Mouse (Mus musculus) heart, adult 2 months (tissue): ENCODE data around the gene Slc28a3.

ENCODE experiments used
- CTCF ChIP-seq: fragments of 200-600 bp; IDR thresholded peaks from 2 replicates; pipeline ENCODE4 v1.8.1; 2022; ENCODE audit warnings: antibody characterized with exemption, mild to moderate bottlenecking, moderate library complexity
- EP300 ChIP-seq: fragments of 200-500 bp; IDR thresholded peaks from 2 replicates; pipeline ENCODE4 v1.6.1; 2011; ENCODE audit warnings: low read depth, low read length, control low read depth; ENCODE audit not compliant: insufficient read depth
- POLR2A ChIP-seq: fragments of 200-500 bp; IDR thresholded peaks from 2 replicates; pipeline ENCODE4 v1.6.1; 2011; ENCODE audit warnings: mild to moderate bottlenecking, low read depth, low read length, control low read depth; ENCODE audit not compliant: insufficient read depth

DNA sequence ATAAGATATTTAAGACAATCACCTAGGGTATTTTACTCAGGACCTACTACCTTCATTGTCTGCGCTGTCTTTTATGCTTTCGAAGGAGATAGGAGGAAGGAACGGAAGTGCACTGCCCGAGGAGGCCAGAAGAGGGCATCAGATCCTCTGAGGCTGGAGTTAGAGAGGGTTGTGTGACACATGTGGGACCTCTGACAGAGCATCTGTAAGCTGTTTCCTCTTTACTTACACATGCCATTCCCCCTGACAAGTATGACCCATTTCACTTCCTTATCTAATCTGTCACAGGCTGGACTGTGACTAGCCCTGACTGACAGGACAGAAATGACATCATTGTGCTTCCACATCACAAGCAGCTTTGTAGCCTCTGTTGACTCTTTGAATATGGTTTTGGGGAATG is 94.4 kb downstream of the Slc28a3 start:
- TF ChIP-seq CTCF (peak; percentile 34; the same call in 1 of the 2 replicates), POLR2A (no peak), EP300 (no peak)
